Mouse (Mus musculus): ENCODE data around the gene Egfr.

Gene Egfr

DNA sequence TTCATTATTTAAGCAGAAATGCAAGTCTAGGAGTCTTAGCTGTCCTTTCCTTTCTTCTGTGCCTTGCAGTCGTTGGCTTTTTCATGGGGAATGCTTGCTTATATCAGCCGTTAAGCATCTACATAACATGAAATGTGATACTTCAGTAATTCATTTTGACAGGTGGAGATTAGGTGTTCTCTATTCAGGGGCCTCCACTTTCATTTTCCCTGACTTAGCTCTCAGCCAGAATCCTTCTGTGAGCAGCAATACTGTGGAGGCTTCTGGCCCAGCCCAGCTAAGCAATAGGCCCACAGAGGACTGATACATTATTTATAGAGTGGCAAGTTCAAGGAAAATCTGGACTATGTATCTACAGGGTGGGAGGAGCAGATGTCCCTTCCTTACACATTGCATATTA, 25.0 kb downstream of the Egfr start:
- DNase-seq (ENCODE audit: low read depth, low spot score) = no peak

DNA sequence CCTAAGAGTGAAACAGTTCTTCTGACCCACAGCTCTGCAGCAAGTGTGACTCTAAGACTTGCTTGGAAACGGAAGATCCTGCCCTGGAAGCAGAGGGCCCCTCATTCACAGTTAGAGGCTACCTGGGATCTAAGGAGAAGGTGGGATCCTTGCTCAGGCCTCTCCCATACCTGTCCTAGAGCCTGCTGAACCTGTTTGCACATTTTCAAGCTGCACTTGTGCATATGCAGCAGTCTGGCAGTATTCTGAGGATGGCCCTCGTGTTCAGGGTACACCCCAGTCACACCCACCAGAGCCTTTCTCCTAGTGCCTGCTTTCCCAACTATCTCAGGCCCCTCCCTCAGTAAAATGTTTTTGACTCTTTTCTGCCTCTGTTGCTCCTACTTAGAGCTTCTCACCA, 29.6 kb downstream of the Egfr start:
- DNase-seq (ENCODE audit: low read depth, low spot score) = no peak

DNA sequence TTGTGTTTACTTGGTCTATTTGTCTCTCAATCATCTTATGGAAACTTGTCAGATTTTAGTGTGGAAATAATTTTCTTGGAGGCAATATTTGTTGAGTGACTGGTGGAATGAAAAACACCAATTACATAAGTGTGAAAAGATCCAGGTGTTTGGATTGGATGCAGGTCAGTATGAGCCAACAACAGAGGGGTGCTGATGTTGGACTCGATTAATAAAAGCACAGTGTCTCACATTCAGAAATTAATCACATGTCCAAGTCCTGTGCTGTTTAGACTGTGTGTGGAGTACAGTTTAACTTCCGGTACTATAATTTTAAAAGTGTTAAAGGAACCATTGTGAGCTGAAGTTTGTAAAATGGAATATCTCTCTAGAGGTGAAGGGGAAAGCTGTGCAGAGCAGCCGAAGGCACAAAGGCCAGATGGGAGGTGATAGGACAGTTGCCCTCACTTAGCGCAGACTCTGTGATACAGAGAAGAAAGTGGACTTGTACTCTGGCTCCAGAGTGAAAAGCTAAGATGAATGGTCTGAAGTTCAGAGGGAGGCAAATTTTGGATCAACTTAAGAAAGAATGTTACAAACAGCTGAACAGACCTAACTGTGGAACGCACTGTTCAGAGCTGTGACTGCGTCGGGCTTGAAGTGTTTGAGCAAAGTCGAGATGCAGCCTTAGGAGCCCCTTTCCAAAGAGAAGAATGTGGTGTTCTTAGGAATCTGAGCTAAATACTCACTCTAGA, 32.1 kb downstream of the Egfr start:
- DNase-seq (ENCODE audit: low read depth, low spot score) = no peak

DNA sequence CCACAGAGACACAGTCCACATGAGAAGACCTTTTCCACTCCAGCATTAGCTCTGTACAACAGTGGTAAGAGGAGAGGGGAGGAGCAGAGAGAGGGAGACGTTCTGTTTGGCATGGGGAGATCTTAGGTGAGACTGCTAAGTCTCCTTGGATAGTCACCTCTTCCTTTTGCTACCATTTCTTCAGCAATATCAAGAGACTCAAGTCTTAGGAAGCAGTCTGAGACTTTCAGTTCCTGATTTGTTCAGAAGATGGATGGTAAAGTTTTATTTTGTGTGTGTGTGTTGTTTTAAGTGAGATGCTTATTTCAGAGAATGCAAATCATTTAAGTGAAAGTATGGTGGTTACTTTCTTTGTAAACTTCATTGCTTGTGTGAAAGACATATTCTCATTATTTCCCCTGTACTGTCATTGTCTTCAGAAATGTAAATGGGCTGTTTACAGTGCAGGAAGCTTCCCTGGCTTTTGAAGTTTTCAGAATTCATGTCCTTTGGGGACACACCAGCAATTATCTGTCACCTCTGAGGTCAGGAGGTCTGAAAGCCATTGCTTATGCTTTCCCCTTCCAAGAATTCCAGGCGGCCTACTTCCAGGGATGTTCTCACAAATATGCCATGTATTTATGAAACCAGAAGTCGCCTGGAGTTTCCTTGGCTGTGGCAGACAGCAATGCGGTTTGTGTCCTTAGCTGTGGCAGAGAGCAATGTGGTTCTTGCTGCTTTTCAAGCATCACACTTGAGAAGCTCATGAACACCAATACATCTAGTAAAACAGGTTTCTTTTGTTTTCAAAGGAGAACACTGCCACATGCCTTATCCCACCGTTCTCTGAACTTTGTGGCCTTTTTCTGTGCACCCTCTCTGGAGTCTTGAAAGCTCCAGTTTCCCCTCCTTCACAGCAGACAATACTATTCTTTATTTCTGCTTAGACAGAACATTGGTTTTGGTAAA, 40.9 kb downstream of the Egfr start:
- DNase-seq (ENCODE audit: low read depth, low spot score) = no peak

DNA sequence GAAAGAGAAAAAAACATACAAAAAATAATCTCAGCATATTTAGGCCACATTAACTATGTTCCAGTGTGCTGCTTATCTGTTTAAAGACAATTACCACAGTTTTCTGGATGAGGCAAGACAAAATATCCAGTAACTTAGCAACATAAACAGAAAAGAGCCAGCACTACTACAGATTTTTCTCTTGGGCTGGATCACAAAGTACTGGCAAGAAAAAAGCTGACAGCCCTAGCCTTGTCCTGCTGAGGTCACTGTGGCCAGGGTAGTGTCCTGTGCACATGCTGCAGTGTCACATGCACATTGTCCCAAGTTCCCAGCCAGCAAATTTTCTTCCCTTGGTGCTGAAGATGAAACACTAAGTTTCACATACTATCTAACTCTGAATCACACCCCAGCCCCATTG, 43.0 kb downstream of the Egfr start:
- DNase-seq (ENCODE audit: low read depth, low spot score) = no peak

DNA sequence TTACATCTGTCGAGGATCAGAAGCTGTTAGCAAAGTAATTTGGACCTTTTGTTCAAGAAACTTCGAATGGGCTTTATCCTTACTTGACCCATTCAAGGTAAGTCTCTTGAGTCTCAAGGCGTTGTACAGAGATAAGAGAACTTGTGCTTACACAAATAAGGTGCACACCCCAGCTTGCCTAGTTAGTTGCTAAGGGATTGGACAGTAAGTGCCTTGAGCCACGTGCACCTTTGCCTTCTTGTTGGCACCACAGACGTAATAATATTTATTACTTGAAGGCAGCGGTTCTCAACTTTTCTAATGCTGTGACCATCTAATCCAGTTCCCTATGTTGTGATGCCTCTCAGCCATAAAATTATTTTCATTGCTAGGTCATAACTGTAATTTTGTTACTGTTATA, 43.5 kb downstream of the Egfr start:
- no peak for DNase-seq (ENCODE audit: low read depth, low spot score)

DNA sequence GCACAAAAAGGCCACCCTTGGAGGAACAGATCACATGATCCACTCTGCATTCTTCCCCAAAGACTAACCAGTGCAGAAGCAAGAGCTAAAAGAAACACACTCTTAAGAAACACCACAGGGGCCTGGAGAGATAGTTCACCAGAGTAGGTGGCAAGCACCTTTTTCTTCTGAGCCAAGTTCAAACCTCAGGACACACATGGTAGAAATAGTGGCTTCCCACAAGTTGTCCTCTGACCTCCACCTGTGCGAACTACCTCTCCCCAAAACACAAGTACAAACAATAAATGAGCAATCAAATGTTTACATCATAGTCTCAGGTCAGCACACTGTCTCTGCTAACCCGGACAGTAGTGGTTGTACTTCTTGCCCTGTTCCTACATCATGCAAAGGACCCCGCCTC, 45.5 kb downstream of the Egfr start:
- no peak for DNase-seq (ENCODE audit: low read depth, low spot score)

DNA sequence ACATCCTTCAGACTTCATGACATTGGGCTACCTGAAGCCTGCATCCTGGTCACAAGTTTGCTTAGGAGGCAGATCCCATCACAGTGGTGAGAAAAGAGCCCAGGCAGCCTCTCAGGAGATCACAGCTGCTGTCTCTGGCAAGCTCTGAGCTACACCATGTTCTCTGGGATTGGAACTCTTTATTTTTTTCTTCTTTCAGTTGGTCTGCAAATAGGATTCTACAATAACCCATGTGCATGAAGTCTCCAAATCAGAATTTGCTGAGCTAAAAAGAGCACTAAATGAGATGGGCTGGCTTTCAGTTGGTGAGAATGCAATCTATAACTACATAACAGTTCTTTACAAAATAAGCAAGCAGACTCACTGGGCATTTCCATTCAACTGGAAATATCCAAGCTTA, 46.1 kb downstream of the Egfr start:
- DNase-seq (ENCODE audit: low read depth, low spot score) = no peak

DNA sequence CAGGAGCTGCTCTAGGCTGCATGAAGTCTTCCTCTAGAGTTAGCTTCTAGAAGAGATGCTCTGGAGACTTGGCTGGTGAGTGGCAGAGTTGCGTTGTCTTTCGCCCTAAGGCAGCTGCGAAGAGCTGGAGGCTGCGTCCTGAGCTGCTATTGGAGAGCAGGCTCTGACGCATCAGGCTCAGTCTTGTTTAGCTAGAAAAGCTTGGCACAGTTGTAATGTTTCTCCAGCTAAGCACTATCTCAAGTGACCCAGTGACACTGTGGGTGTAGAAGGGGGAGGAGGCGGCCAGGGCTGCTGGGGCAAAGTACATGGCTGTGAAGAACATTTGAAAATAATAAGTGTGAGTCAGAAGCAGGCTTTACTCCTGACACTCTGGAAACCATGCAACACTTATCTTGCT, 48.5 kb downstream of the Egfr start:
- DNase-seq (ENCODE audit: low read depth, low spot score) = no peak

DNA sequence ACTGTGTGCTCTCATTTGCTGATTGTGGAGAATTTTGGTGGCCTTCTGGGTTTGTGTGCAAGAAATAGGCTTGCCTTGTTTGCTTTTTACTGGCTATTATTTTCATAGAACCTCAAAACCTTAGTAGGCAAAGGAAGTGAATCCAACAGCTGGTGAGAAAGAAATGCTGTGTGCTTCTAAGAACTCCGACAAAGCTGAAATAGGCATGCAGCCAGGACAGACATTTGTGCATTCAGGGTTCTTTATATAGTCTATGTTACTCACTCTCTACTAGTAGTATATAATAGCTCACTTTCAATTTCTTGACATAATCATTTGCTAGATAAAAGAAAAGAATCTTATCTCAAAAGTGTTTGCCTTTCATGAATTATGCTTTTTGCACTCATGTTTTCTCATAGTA, 50.7 kb downstream of the Egfr start:
- DNase-seq (ENCODE audit: low read depth, low spot score) = no peak

DNA sequence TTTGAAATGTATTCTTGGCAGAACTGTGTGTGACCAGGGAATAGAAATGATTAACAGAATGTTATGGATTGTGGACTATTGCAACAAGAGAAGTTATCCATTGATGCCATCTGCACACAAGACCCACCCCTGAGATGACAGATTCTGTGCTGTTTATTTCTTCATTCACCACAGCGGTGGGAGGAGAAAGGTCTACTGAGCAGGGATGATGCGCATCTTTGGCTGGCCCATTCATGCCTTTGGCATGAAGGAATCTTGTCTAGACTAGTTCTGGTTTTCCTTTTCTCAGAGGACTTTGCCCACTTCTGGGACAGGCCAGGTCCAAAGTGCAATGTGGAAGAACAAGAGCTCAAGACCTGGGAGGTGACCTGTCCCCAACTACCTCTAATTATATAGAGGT, 52.0 kb downstream of the Egfr start:
- DNase-seq (ENCODE audit: low read depth, low spot score) = no peak

DNA sequence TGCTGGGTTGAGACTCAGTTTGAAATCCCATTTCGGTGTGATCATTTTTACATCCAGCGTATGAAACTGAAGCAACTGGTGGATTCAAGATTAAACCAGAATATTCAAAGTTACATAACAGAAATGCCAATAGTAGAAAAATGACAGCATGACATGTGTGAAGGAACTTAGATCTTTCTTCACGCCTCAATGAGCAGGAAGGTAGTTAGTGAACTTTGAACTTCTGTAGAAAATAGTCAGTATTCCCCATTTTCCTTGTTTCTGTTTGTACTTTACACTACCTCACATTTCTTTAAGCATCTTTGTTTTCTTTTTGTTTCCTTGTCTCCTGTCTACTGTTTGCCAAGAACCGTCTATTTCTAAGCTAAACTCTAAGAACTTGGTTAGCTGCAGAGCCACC, 53.9 kb downstream of the Egfr start:
- DNase-seq (ENCODE audit: low read depth, low spot score) = no peak

DNA sequence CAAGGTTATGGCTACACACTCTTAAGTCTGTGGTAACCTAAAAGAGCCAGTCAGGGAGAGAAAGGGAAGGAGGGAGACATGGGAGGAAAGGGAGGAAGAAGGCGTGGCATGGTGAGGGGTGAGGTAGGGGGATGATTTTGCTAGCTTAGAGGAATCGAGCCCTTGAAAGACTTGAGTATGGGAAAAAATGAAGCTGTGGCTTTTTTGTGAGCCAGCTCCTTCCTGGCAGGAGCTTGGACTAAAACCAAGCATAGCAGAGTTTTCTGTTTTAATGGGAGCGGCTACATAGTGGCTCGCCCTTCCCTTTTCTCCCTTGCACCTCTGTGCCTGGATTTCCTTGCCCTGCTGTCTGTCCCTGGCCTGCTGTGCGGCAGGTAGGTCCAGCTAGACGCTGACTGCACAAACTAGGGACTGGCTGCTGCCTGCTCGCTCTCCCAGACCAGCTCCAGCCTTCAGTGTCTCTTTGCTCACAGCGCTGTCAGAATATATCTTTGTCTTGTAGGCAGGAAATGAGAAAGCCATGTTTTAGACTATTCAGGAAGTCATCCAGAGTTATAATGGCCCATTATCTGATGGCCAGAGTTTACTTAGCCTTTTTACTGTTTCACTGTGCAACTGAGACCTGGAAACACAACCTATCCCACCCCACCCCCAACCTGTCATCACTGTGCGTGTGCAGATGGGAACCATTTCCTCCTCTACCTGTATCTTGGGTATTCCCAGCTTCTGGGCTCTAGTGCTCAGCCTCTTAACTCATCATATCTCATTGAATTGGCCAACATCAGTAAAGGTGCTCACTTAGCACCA, 57.4 kb downstream of the Egfr start:
- no peak for DNase-seq (ENCODE audit: low read depth, low spot score)

DNA sequence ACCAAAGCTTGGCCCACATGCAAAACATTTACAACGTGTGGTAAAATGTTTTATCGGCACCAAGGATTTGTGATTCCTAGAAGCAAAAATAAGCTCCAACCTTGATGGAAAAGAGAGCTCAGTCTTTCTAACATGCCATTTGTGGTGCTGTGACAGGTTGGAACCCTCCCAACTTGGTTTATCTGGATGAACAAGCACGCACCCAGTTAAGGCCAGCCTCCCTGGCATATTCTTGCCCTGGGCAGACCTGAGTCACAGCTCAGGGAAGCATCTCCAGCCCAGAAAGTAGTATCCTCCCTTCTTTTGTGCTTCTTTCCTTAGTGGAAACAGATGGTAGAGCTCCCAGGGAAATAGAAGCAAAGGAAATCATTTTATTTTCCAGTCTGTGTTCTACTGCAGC, 58.1 kb downstream of the Egfr start:
- DNase-seq (ENCODE audit: low read depth, low spot score) = no peak

DNA sequence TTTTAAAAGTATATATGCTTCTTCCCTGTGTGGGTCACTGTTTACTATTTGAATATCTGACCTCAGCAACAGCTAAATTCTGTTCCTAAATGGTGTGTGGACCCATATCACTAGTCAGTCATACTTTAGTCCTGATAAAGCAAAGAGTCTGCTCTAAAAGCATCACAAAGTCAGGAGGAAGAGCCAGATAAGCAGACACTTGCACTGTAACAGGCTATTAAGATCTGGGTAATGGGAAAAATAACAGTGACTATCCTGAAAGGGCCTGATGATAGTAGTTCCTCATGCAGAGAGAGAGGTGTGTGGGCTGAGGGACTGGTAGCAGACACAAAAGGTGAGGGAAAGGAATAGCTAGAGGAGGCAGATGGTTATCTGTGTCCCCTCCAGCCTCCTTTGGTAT, 61.3 kb downstream of the Egfr start:
- DNase-seq (ENCODE audit: low read depth, low spot score) = no peak

DNA sequence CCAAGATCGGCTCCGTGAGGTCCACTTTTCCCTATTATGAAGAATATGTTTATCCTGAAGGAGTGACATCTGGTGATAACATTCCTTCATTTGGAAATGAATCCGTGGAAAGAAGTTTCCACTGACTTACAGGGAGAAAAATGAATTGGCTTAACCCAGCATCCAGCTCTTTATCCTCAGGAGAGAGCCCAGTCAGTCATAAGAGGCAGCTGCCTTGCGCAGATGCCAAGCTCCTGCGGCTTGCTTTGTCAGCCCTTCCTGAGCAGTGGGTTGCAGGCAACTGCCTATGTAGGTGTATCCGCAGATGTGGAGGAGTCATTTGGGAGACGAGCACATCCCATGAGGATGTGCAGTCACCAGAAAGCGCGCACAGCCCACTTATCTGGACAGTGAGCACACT, 64.4 kb downstream of the Egfr start:
- DNase-seq (ENCODE audit: low read depth, low spot score) = no peak

DNA sequence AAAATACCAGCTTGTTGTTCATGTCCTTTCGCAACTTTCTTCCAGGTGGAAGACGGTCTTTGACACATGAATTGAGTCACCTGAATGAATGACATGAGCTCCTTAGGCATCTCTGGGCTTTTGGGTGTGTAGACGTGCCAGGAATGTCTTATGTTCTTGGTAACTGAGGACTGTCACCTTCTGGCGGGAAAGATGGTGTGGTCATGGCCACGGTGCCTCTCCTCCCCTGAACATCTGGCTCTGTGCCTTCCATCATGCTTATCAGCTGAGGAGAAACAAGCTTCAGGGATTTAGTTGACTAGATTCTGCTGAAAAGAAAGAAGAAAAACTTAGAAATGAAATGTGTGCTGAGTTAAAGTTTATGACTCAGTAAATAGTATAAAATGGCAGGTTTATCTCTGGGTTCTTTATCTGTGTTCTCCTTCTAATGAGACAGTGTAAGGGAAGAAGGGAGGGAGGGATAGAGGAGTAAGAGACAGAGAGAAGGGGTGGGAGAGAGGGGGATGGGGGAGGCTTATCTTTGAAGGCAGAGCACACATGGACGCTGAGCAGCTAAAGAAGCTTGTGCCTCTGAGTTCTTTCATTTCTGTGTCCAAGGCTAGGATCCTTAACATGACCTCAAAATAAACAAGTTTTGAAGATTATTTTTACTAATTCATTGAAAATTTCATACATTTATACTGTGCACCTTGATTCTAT, 65.5 kb downstream of the Egfr start:
- no peak for DNase-seq (ENCODE audit: low read depth, low spot score)

DNA sequence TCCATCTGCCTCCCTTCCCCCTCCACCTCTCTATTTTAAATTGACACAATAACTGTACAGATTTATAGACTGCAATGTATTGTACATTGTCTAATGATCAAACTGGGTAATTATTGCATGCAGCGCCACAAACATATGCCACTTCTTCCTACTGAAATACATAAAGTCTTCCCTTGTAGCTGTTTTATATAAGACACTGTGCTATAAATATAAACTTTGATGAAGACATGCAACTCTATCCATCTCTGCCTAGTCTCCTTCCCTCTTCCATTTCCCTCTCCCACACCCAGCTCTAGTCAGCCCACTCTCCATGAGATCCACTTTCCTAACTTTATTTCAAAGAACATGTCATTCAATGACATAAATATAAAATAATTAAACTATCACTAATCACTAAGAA, 67.4 kb downstream of the Egfr start:
- DNase-seq (ENCODE audit: low read depth, low spot score) = no peak

DNA sequence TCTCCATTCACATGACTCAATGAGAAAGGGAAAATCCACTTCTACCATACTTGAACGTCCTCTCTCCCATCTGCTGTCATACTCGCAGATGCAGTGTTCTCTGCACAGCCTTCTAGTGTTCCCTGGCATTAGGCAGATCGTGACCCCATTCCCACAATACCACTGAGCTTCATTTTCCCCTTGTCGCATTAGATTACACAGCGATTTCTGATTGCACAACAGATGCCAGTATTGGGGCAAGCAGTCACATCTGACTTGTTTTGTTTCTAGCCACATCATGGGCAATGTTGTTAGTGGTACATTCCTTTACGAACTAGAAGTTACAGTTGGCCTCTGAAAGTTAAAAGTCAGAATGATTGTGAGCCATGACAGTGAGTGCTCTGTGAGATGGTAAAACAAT, 68.1 kb downstream of the Egfr start:
- no peak for DNase-seq (ENCODE audit: low read depth, low spot score)

DNA sequence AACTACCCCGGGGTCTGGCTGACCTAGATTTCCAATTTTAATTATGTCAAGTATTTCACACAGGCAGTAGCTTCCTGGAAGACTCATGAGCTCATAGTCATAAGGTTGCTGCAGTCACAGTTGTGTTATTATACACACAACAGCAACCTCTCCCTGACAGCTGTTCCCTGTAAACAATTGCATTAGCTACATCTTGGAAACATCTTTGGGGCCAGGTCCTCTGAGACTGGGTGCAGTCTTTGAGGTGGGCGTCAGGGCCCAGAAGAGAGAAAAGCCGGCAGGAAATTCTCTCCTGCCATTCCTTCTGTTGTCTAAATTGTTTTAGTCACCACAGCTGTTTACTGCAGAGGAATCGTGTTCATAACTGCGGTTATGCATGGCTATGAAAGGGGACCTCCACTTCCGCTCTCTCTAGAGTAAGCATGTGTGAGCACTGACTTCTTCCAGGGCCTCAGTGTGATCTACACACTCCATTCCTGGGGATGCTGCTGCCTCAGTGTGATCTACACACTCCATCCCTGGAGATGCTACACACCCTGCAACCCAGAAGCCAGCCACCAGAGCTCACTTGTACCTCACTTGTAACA, 69.8 kb downstream of the Egfr start:
- DNase-seq (ENCODE audit: low read depth, low spot score) = no peak

DNA sequence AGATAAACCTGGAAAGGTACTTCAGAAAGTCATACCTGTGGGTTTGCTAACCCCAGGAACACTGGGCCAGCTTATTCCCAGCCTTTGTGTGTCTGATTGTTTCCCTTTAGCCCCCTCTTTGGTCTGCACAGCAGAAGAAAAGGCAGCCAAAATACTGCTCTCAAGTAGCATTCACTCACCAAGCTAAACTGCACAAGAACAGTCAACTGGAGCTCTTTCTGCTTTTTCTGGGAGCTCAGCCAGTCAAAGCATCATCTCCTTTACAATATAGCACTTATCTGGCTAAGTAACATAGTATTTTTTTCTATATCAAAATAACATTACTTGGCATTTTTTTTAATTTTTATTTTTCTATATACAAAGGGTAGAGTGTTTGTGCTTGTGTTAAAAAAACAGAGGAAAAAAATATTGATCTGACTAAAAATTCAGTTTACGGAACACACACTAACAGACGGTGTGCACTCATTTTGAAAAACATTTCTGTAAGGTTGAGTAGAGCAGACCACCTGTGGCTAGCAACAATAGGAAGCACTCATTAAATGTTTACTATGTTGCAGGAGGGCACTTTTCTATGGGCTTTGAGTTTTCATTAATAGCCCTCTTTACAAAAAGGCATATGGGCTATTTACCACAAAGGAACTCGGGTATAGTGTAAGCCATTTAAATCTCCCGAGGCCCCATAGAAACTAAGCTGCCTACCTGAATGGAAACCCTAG, 72.0 kb downstream of the Egfr start:
- no peak for DNase-seq (ENCODE audit: low read depth, low spot score)

Data from ES-CJ7 (cell line).